Mouse (Mus musculus): ENCODE measurements around the gene Trmt61a.

Gene Trmt61a

GRCm38 (mm10) chr12:111672581-111672980 lies 5.3 kb upstream of the Trmt61a start:
- no peak for DNase-seq (ENCODE audit: low read depth, low spot score)

GRCm38 (mm10) chr12:111674850-111675486 lies 2.9 kb upstream of the Trmt61a start:
- no peak for DNase-seq (ENCODE audit: low read depth, low spot score)

GRCm38 (mm10) chr12:111675797-111676580 lies 1.9 kb upstream of the Trmt61a start:
- no peak for DNase-seq (ENCODE audit: low read depth, low spot score)

GRCm38 (mm10) chr12:111677421-111677820 lies 484 bp upstream of the Trmt61a start:
- DNase-seq (ENCODE audit: low read depth, low spot score): no peak

- no peak for DNase-seq (ENCODE audit: low read depth, low spot score)
Observed at GRCm38 (mm10) chr12:111678670-111678933, 697 bp downstream of the Trmt61a start.

- DNase-seq (ENCODE audit: low read depth, low spot score): no peak
Observed at GRCm38 (mm10) chr12:111678997-111679396, 1.1 kb downstream of the Trmt61a start.

GRCm38 (mm10) chr12:111680661-111681060 lies 2.8 kb downstream of the Trmt61a start:
- DNase-seq (ENCODE audit: low read depth, low spot score): no peak

- no peak for DNase-seq (ENCODE audit: low read depth, low spot score)
Observed at GRCm38 (mm10) chr12:111681305-111681704, 3.4 kb downstream of the Trmt61a start.

GRCm38 (mm10) chr12:111682003-111682402 lies 4.1 kb downstream of the Trmt61a start:
- DNase-seq (ENCODE audit: low read depth, low spot score): peak; percentile 79

- DNase-seq (ENCODE audit: low read depth, low spot score): no peak
Observed at GRCm38 (mm10) chr12:111682806-111683205, 4.9 kb downstream of the Trmt61a start.

GRCm38 (mm10) chr12:111686390-111686789 lies 8.5 kb downstream of the Trmt61a start:
- no peak for DNase-seq (ENCODE audit: low read depth, low spot score)

GRCm38 (mm10) chr12:111687350-111688068 lies 9.6 kb downstream of the Trmt61a start:
- DNase-seq (ENCODE audit: low read depth, low spot score): no peak

- no peak for DNase-seq (ENCODE audit: low read depth, low spot score)
Observed at GRCm38 (mm10) chr12:111688069-111688428, 10.1 kb downstream of the Trmt61a start.

GRCm38 (mm10) chr12:111689426-111689825 lies 11.5 kb downstream of the Trmt61a start:
- DNase-seq (ENCODE audit: low read depth, low spot score): no peak

GRCm38 (mm10) chr12:111691346-111691872 lies 13.5 kb downstream of the Trmt61a start:
- no peak for DNase-seq (ENCODE audit: low read depth, low spot score)

- no peak for DNase-seq (ENCODE audit: low read depth, low spot score)
Observed at GRCm38 (mm10) chr12:111692899-111693298, 15.0 kb downstream of the Trmt61a start.

- DNase-seq (ENCODE audit: low read depth, low spot score): peak; percentile 81
Observed at GRCm38 (mm10) chr12:111693341-111694270, 15.7 kb downstream of the Trmt61a start.

GRCm38 (mm10) chr12:111694271-111694781 lies 16.4 kb downstream of the Trmt61a start:
- DNase-seq (ENCODE audit: low read depth, low spot score): no peak

GRCm38 (mm10) chr12:111694880-111695804 lies 17.2 kb downstream of the Trmt61a start:
- no peak for DNase-seq (ENCODE audit: low read depth, low spot score)

GRCm38 (mm10) chr12:111696239-111696638 lies 18.3 kb downstream of the Trmt61a start:
- no peak for DNase-seq (ENCODE audit: low read depth, low spot score)

All from telencephalon, adult 2 months (tissue).